Mouse (Mus musculus) kidney, adult 11 months (tissue): ENCODE measurements around the gene Rabif.

Experiments used
- DNase-seq: peaks from one replicate; pipeline ENCODE4 v3.0.0; 2022

The Rabif gene

GRCm38 (mm10) chr1:134555871-134556670 lies 61.6 kb downstream of the Rabif start:
- DNase-seq, result peak; percentile 15

GRCm38 (mm10) chr1:134556671-134557218 lies 62.3 kb downstream of the Rabif start:
- DNase-seq, result peak; percentile 97
